ENCODE assay signal across 8 mouse cellular contexts in genomic region chr6:42350021-42350967, GRCm38 (mm10). TPM values are rescaled to one million over a fixed set of nuclear protein-coding genes. Genes with fewer than 3 reads are reported as not detected.
DNase-seq lines count a peak whose midpoint lies in the region; ATAC-seq and TF ChIP-seq lines count a peak whose summit lies in the region.

No protein-coding gene starts in this region.

- H3K27ac ChIP-seq in cerebellum, adult 2 months (ENCODE audit: insufficient read depth, low read length): peak overlapping the region; percentile 41
- peak overlapping the region; percentile 93 for H3K27ac ChIP-seq in hindbrain, embryonic 11.5 days (ENCODE audit: low read depth, low read length)
- H3K27ac ChIP-seq in lung, embryonic 16.5 days (ENCODE audit: low read length): peak overlapping the region; percentile 99

- 0 out of 2 replicates have a peak, but pooled peaks cover 2% of the 10 kb centered on the region for H3K36me3 ChIP-seq in hindbrain, embryonic 11.5 days (ENCODE audit: control insufficient read depth, insufficient read depth, low read length)
- H3K36me3 ChIP-seq in lung, embryonic 16.5 days (ENCODE audit: control insufficient read depth, insufficient read depth, low read length): peaks cover 3% of the 10 kb centered on the region; the same call in 1 of the 2 replicates

- H3K4me3 ChIP-seq in cerebellum, adult 2 months (replicated peaks; ENCODE audit: insufficient read depth, low read depth, low read length): peak overlapping the region; percentile 55
- peak overlapping the region; percentile 86 for H3K4me3 ChIP-seq in hindbrain, embryonic 11.5 days (ENCODE audit: low read depth, low read length)
- peak overlapping the region; percentile 63 for H3K4me3 ChIP-seq in lung, embryonic 16.5 days (ENCODE audit: low read length)

- WGBS in cerebellum, adult 2 months: under 1% methylated on average over 60 of the region's 72 CpGs
- WGBS in hindbrain, embryonic 11.5 days: under 1% methylated on average over 53 of the region's 72 CpGs
- under 1% methylated on average over 72 of the region's 72 CpGs for WGBS in lung, embryonic 16.5 days

- H3K4me1 ChIP-seq in cerebellum, adult 2 months (ENCODE audit: control insufficient read depth, insufficient read depth, low read length): peaks cover 29% of the 10 kb centered on the region
- peaks cover 2% of the 10 kb centered on the region for H3K4me1 ChIP-seq in hindbrain, embryonic 11.5 days (replicated peaks; ENCODE audit: control insufficient read depth, insufficient read depth, low read length)
- peaks cover 47% of the 10 kb centered on the region for H3K4me1 ChIP-seq in lung, embryonic 16.5 days (replicated peaks; ENCODE audit: control insufficient read depth, insufficient read depth, low read length)

- H3K9ac ChIP-seq in hindbrain, embryonic 11.5 days (ENCODE audit: low read depth, low read length): peak overlapping the region; percentile 88
- H3K9ac ChIP-seq in lung, embryonic 16.5 days (ENCODE audit: low read length): peak overlapping the region; percentile 79

- no peaks in the 10 kb centered on the region for H3K9me3 ChIP-seq in hindbrain, embryonic 11.5 days (ENCODE audit: control insufficient read depth, low read length)
- no peaks in the 10 kb centered on the region for H3K9me3 ChIP-seq in lung, embryonic 16.5 days (ENCODE audit: control insufficient read depth, low read length)

- peak; percentile 68 for ATAC-seq in hindbrain, embryonic 11.5 days (ENCODE audit: low FRiP score)
- peak; percentile 24 for ATAC-seq in lung, embryonic 16.5 days (ENCODE audit: low read depth)
- ATAC-seq in erythroid progenitor cell, adult 5-6 weeks (replicated peaks; ENCODE audit: low FRiP score, poor library complexity, severe bottlenecking): no peak

- peak; percentile 7 for DNase-seq in T-cell, adult 2 months (ENCODE audit: low spot score)
- peak; percentile 77 to 83 for DNase-seq in cerebellum, adult 2 months
- peak; percentile 71 to 72 for DNase-seq in frontal cortex, postnatal 10 days (ENCODE audit: low spot score in 2 of 2)
- peak; percentile 79 for DNase-seq in hindbrain, embryonic 11.5 days (ENCODE audit: low spot score)
- DNase-seq in layer of hippocampus, postnatal 14 days (ENCODE audit: low spot score in 2 of 2): peak; percentile 50 to 68
- DNase-seq in right cerebral cortex, adult 2 months (ENCODE audit: low spot score in 2 of 2): peak; percentile 68 to 78

- H3K27me3 ChIP-seq in cerebellum, adult 2 months (ENCODE audit: control insufficient read depth, insufficient read depth, low read length): no peaks in the 10 kb centered on the region
- H3K27me3 ChIP-seq in hindbrain, embryonic 11.5 days (ENCODE audit: control insufficient read depth, insufficient read depth, low read length): no peaks in the 10 kb centered on the region
- H3K27me3 ChIP-seq in lung, embryonic 16.5 days (ENCODE audit: control insufficient read depth, insufficient read depth, low read depth, low read length): no peaks in the 10 kb centered on the region

- TF ChIP-seq CTCF in cerebellum, adult 2 months (IDR thresholded peaks at IDR 0.05; ENCODE audit: borderline replicate concordance, insufficient read depth, low read depth, low read length): no peak

- peak; percentile 68 for TF ChIP-seq POLR2A in cerebellum, adult 2 months (IDR thresholded peaks at IDR 0.05; ENCODE audit: borderline replicate concordance, insufficient read depth, low read length)

- peak overlapping the region; percentile 86 for H3K4me2 ChIP-seq in hindbrain, embryonic 11.5 days (replicated peaks; ENCODE audit: low read depth, low read length)
- H3K4me2 ChIP-seq in lung, embryonic 16.5 days (ENCODE audit: low read depth, low read length): peak overlapping the region; percentile 89

RNA-seq across cellular contexts. Expression of gene Zyx, which starts 0.9 kb away (rescaled TPM):
- polyA plus RNA-seq in cerebellum, adult 2 months (2012; rRNA removed): 123 and 129 TPM in 2 replicates
- polyA plus RNA-seq in hindbrain, embryonic 11.5 days (2014; fragmentation: Nextera tagmentation; extraction: Ambion mirVana): 57.5 and 60.1 TPM in 2 replicates
- total RNA-seq in layer of hippocampus, postnatal 14 days (2021): 10 to 100 TPM; 59.4 to 60.1 TPM
- polyA plus RNA-seq in lung, embryonic 16.5 days (2015; fragmentation: Nextera tagmentation; extraction: Ambion mirVana): 188 and 203 TPM in 2 replicates
- total RNA-seq in erythroid progenitor cell, adult 5-6 weeks (2015; ENCODE audit: low replicate concordance): 37.3 and 45.0 TPM in 2 replicates
- 5.9 and 12.8 TPM in 2 replicates for total RNA-seq in erythroid progenitor cell, adult 5-6 weeks (2017; ENCODE audit: low replicate concordance)

RNA-seq across cellular contexts. Expression of gene Epha1, which starts 22.8 kb away (rescaled TPM):
- polyA plus RNA-seq in cerebellum, adult 2 months (2012; rRNA removed): 0.43 and 0.46 TPM in 2 replicates
- 0.43 and 1.3 TPM in 2 replicates for polyA plus RNA-seq in hindbrain, embryonic 11.5 days (2014; fragmentation: Nextera tagmentation; extraction: Ambion mirVana)
- total RNA-seq in layer of hippocampus, postnatal 14 days (2021): under 1 TPM; 0.57 to 0.71 TPM
- 18.5 and 18.8 TPM in 2 replicates for polyA plus RNA-seq in lung, embryonic 16.5 days (2015; fragmentation: Nextera tagmentation; extraction: Ambion mirVana)
- total RNA-seq in erythroid progenitor cell, adult 5-6 weeks (2015; ENCODE audit: low replicate concordance): not detected in 2 replicates
- not detected in 2 replicates for total RNA-seq in erythroid progenitor cell, adult 5-6 weeks (2017; ENCODE audit: low replicate concordance)

RNA-seq across cellular contexts. Expression of gene Fam131b, which starts 25.9 kb away (rescaled TPM):
- polyA plus RNA-seq in cerebellum, adult 2 months (2012; rRNA removed): 102 and 117 TPM in 2 replicates
- 2.6 and 3.1 TPM in 2 replicates for polyA plus RNA-seq in hindbrain, embryonic 11.5 days (2014; fragmentation: Nextera tagmentation; extraction: Ambion mirVana)
- 10 to 100 TPM; 76.4 to 77.5 TPM for total RNA-seq in layer of hippocampus, postnatal 14 days (2021)
- 0.10 and 0.16 TPM in 2 replicates for polyA plus RNA-seq in lung, embryonic 16.5 days (2015; fragmentation: Nextera tagmentation; extraction: Ambion mirVana)
- not detected in 2 replicates for total RNA-seq in erythroid progenitor cell, adult 5-6 weeks (2015; ENCODE audit: low replicate concordance)
- total RNA-seq in erythroid progenitor cell, adult 5-6 weeks (2017; ENCODE audit: low replicate concordance): not detected in 2 replicates

RNA-seq across cellular contexts. Expression of gene Tas2r143, which starts 49.7 kb away (rescaled TPM):
- 0.33 and 1.0 TPM in 2 replicates for polyA plus RNA-seq in cerebellum, adult 2 months (2012; rRNA removed)
- not detected in 2 replicates for polyA plus RNA-seq in hindbrain, embryonic 11.5 days (2014; fragmentation: Nextera tagmentation; extraction: Ambion mirVana)
- not detected for total RNA-seq in layer of hippocampus, postnatal 14 days (2021)
- not detected in 2 replicates for polyA plus RNA-seq in lung, embryonic 16.5 days (2015; fragmentation: Nextera tagmentation; extraction: Ambion mirVana)
- total RNA-seq in erythroid progenitor cell, adult 5-6 weeks (2015; ENCODE audit: low replicate concordance): not detected in 2 replicates
- not detected in 2 replicates for total RNA-seq in erythroid progenitor cell, adult 5-6 weeks (2017; ENCODE audit: low replicate concordance)

RNA-seq across cellular contexts. Expression of gene Tas2r135, which starts 54.9 kb away (rescaled TPM):
- polyA plus RNA-seq in cerebellum, adult 2 months (2012; rRNA removed): 0.72 and 0.84 TPM in 2 replicates
- 0.15 TPM in 1 of 2 replicates, not detected in the other for polyA plus RNA-seq in hindbrain, embryonic 11.5 days (2014; fragmentation: Nextera tagmentation; extraction: Ambion mirVana)
- total RNA-seq in layer of hippocampus, postnatal 14 days (2021): under 1 TPM in 1 of 2 experiments, not detected in 1; 0.36 TPM
- polyA plus RNA-seq in lung, embryonic 16.5 days (2015; fragmentation: Nextera tagmentation; extraction: Ambion mirVana): not detected in 2 replicates
- not detected in 2 replicates for total RNA-seq in erythroid progenitor cell, adult 5-6 weeks (2015; ENCODE audit: low replicate concordance)
- not detected in 2 replicates for total RNA-seq in erythroid progenitor cell, adult 5-6 weeks (2017; ENCODE audit: low replicate concordance)

Comparison
In these comparisons a context has a peak if more than half of its experiments do, and no peak if none do; other contexts are left out.
1. DNase-seq: peak in every context shown above with its lines; median percentile 80 in cerebellum, adult 2 months; 79 in hindbrain, embryonic 11.5 days; 73 in right cerebral cortex, adult 2 months; 72 in frontal cortex, postnatal 10 days; 59 in layer of hippocampus, postnatal 14 days; 7 in T-cell, adult 2 months.
2. H3K27ac ChIP-seq: peak in every context shown above with its lines; median percentile 99 in lung, embryonic 16.5 days; 93 in hindbrain, embryonic 11.5 days; 41 in cerebellum, adult 2 months.
3. RNA of gene Fam131b, which starts 25.9 kb away (polyA plus RNA-seq): 102 to 117 TPM in cerebellum, adult 2 months; 2.6 to 3.1 TPM in hindbrain, embryonic 11.5 days and 0.10 to 0.16 TPM in lung, embryonic 16.5 days; every median in the first group is over 10 times any median in the second.
4. Peak in every context shown above with its lines, with median percentiles within 50 percentile points of each other: H3K4me3 ChIP-seq.